Mouse (Mus musculus) stomach, postnatal 0 days (tissue): Measurements from ENCODE around the gene Clec3a.

Experiments
- CTCF ChIP-seq: IDR thresholded peaks from 2 replicates; pipeline ENCODE4 v1.5.1; 2016; ENCODE audit warnings: antibody characterized with exemption, low read depth, mild to moderate bottlenecking, moderate library complexity
- EP300 ChIP-seq: optimal IDR thresholded peaks from 2 replicates; pipeline ENCODE3; 2016; ENCODE audit warnings: antibody characterized with exemption

DNA sequence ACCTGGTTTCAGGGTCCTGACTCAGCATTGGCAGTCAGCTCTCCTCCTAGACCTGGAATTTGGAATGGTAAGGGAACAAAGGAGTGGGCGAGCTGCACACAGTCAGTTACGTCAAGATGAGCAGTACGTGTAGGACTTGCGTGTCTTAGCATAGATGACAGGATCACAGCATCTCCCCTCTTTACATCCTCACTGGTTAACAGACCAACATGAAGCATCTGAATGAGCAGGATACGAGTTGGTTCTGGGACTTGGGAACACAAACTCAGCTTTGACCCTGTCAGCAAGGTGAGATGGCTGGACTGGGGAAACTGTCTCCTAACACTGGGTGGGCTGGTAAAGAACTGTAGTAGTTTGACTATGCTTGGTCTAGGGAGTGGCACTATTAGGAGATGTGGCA is 18.6 kb upstream of the Clec3a start:
- no peak for TF ChIP-seq CTCF
- no peak for TF ChIP-seq EP300
